12 mouse cellular contexts compared by ENCODE assay signal in genomic region chr5:36191285-36191684, GRCm38 (mm10). TPM values are rescaled to one million over a fixed set of nuclear protein-coding genes. Genes with fewer than 3 reads are reported as not detected.
"Had no signal": no experiment of that assay in that cellular context is flagged by ENCODE, and none has a peak within 500 bp of the region (broad histone marks: within the 10 kb centered on the region; RNA-seq: fewer than 3 reads in every experiment).

No protein-coding gene starts in this region.

- ATAC-seq: liver, postnatal 0 days; lung, postnatal 0 days; midbrain, embryonic 13.5 days; midbrain, embryonic 15.5 days had no signal

- DNase-seq: liver, postnatal 0 days; right cerebral cortex, postnatal 14 days had no signal

RNA-seq across cellular contexts. Expression of gene Psapl1, which starts 12.5 kb away (rescaled TPM):
- total RNA-seq: monocyte, adult 5-6 weeks; neutrophil, adult 5-6 weeks had no signal
- polyA plus RNA-seq: liver, postnatal 0 days; midbrain, postnatal 0 days; neural tube, embryonic 12.5 days; neural tube, embryonic 14.5 days; spleen, adult 2 months; testis, adult 2 months had no signal
